Mouse (Mus musculus) R1 (cell line): ENCODE results near the gene Defa17.
"Not testable (repeated sequence)": the region's sequence is repeated elsewhere in the genome, so short reads cannot be mapped to it uniquely, and the experiment has no call there.

ENCODE experiments used
- DNase-seq: peaks from one replicate; pipeline ENCODE4 v3.0.0-alpha.2; 2018; ENCODE audit warnings: low read depth, low spot score

Defa17 gene

GRCm38 (mm10) chr8:21655480-21655879 is at the start of gene Defa17:
Gene Defa17, plus strand, starts transcription at chr8:21655780.
- not testable (repeated sequence) for DNase-seq

- DNase-seq: not testable (repeated sequence)
Measured at GRCm38 (mm10) chr8:21617883-21618282, 37.7 kb upstream of the Defa17 start, which contains the start of gene Defa26. Gene Defa26, plus strand, starts transcription at chr8:21618183.

- DNase-seq: not testable (repeated sequence)
Measured at GRCm38 (mm10) chr8:21665497-21665896, 9.9 kb downstream of the Defa17 start, which contains the start of gene Defa34. Gene Defa34, plus strand, starts transcription at chr8:21665797.

- DNase-seq: not testable (repeated sequence)
Measured at GRCm38 (mm10) chr8:21703545-21703944, 48.0 kb downstream of the Defa17 start, which contains the start of gene AY761184. Gene AY761184, minus strand, starts transcription at chr8:21703645.
